Mouse (Mus musculus) c-Kit-positive CD71-positive TER-119-positive erythroid progenitor cells, embryonic 14.5 days (primary cell): Measurements from ENCODE around the gene Wnt16.
"Not testable (repeated sequence)": the region's sequence is repeated elsewhere in the genome, so short reads cannot be mapped to it uniquely, and the experiment has no call there.

Experiments used
- DNase-seq: peaks from one replicate; pipeline ENCODE4 v3.0.0-alpha.2; 2013; ENCODE audit warnings: low spot score

The Wnt16 gene

DNA sequence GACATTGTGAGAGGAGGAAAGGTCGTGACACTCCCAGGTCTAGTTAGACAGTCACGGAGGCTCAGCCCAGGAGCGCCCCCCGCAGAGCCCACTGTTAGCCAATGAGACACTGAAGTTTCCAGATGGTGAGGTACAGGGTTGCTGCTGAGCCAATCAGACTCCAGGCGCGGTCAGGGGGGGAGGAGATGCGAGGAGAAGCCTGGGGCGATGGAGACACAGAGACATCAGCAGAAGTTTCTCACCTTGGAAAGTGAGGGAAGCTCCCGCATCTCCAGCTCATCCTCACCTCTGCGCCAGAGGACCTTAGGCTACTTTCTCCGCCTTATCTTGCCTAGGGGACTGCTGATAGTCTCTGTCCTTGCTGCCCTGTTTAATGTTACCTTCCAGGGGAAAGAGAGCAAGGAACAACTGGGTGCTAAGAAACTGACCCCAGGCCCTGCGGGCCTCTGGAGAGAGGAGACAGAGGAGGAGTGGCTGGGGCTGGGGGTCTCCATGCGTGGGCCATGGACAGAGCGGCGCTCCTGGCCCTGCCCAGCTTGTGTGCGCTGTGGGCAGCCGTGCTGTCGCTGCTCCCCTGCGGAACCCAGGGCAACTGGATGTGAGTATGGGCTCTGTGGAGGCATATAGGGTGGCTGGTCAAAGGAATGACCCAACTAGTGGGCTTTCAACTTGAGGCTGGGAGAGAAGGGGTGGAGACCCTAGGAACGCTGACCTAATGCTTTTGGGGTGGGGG is at the start of gene Wnt16:
Wnt16 (plus strand) TSS at position 224 of the 733 bp plus-strand sequence.
- DNase-seq = no peak

DNA sequence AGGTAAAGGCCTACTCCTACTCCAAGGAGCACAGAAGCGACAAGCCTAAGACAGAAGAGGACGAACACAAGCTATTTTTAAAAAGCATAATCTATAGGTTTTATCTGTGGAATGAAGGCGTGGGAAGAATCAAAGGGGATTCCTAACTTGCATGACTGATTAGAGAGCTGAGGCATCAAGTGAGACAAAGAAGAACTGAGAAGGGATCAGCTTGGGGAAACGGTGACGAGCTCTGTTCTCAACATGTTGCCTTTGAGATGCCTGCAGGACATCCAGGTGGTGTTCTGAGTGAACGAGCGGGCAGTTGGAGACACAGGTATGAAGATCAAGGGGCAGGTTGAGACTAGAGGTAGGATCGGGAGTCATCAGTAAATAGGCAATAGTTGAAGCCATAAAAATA is 44.7 kb upstream of the Wnt16 start:
- no peak for DNase-seq

DNA sequence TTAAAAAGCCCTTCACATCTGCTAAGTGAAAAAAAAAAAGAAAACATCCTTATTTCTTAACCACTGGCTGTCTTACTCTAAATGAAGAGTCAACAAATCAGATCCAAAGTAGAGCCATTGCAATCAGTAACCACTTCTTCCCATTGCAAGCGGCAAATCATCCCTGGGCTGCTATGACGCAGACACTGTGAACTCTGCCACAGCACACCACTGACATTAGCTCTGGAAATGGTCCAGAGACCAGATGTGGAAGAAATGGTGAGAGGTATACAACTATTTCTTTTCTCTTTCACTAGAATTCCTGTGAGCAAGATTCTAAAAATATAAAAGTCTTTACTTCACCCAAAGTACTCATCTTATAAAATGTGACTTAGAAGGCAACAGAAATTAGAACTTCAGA is 41.3 kb upstream of the Wnt16 start:
- DNase-seq = no peak

DNA sequence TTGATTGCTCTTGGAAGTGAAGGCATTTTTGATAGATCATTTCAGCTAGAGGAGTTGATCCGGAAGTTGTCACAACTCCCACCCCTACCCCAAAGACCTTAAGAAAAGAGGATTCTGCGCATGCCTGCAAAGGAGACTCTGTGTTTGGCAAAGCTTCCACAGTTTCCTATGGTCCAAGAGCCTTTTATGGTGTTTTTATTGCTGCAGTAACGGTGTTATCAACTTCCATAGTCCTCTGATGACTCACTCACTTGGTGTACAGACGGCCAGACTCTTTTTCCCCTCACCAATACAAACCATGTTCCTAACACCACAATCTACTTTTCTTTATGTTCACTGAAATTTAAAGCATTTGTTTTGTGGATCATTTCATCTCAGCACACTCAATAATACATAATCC is 29.2 kb upstream of the Wnt16 start:
- DNase-seq = no peak

DNA sequence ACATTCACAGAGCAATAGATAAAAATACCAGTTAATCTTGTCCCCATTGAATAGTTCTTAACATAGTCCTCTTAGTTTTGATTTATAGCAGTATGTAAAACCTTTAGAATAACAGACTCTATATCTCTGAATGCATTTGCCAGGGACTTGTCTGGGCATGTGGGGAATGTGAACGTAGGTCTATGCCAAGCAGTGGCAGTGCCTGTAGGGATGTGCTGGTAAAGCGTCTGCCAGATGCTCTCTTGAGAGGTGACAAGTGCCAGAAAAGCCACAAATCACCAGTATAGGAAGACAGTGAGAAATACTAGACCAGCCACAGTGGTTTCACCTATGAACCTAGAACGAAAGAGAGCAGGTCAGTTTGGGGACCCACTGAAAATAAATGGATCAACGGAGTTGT is 25.5 kb upstream of the Wnt16 start:
- DNase-seq = no peak

DNA sequence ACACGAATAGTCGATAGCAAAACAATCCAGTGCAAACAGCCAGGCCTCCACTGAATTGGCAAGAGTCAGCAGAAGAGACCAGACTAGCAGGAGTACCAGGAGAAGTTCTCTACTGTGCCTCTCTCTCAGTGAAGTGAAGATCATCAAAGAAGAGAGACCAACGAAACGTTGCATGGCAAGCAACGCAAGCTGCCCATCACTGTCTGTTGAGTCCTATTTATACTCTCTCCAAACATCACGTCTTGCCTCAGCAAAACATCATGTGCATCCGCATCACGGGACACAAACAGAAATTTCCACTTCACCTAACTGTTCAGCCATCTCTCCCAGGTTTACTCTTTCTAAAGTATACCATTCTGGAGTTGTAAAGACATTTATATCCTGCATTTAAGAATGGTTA is 23.9 kb upstream of the Wnt16 start:
- DNase-seq = not testable (repeated sequence)

DNA sequence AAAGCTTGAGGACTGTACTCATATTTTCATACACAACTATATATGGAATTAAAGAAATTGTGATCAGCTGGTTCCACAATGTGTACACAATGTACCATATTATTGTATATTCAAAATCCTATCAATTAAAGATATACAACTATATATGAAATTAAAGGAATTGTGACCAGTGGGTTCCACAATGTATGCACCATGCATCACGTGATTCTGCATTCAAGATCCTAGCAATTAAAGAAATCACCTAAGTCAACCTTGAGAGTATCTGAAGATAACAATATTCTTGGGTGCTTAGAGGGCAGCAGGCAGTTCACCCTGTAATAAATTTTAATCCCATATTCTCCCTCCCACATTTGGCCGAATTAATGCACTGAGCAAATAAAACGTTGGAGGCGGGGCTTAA is 22.0 kb upstream of the Wnt16 start:
- DNase-seq = no peak

DNA sequence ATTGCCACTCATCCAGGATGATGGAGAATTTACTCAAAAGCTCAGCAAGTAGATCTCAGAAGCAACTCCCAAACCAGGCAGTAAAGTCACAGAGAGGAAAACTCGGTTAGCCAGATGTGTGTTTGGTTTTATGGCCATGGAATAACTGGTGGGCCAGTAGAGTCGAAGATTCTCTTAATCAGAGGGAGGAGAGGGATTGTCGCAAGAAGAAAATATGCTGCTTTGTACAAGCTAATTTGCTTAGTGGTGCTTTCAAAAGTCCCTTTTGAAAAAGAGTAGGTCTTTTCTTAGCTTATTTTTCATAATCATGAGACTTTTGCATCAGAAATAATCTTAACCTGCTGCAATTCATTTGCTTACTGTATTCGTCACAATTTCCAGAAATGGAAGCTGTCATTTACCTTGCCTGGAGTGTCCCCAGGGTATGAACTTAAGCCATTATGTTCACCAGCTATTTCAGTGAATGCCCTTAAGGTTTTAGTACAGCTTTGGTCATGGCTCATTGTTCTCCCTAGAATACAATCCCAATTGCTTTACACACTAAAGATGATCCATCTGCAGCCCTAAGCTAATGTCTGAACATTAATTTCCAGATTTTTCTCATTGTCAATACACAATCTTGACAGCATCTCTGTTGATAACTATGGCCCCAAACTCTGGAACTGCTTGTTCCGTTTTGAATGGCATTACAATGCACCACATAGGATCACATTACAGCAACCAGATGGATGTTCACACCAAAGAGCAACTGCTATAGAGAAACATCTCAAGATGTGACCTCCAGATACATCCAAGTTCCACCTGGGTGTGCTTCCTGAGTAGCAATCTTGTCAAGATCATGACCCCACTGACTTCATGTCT is 20.0 kb upstream of the Wnt16 start:
- DNase-seq = no peak

DNA sequence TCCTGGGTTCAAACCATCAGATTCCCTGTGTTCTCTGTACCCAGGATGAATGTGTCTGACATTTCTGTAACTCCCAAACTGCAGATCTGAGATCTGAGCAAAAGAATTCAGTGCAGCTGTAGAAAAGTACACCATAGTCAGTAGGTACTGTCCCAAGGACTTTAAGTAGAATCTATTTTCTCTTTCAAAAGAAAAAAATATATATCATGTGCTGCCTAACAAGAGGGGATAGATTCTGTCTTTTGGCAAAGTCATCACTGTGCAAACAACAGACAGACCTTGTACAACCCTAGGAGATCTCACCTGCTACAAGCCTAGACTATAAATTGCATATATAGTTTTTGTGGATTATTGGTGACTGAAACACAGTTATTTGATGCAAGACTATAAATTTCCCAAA is 19.4 kb upstream of the Wnt16 start:
- no peak for DNase-seq

DNA sequence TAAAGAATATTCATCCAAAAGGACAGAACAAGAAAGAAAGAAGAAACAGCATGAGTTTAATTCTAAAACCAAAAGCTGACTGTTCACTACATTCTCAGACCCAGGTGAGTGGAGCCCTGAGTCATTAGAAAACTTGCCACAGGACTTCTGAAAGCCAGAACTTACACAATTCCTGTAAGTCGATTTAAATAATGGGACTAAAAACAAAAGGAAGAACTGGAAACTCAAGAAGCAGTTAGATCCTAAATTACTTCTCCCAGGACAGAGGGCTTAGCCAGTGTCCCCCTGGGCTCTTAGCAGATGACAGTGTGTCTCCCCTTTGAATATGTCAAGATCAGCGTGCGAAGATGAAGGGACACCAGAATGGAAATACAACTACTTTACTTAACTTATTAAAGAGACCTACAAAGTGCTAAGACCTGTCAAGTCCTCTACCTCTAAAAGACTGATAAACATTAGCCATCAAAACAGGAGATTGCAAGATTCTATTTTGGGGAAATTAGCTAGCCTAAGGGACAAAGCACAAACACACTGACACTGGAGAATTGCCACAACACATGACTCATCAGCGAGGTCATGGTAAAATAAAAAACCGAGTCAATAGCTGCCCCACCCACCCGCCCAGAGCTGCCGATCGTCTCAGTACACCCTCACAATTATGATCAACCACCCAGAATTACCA is 18.0 kb upstream of the Wnt16 start:
- no peak for DNase-seq

DNA sequence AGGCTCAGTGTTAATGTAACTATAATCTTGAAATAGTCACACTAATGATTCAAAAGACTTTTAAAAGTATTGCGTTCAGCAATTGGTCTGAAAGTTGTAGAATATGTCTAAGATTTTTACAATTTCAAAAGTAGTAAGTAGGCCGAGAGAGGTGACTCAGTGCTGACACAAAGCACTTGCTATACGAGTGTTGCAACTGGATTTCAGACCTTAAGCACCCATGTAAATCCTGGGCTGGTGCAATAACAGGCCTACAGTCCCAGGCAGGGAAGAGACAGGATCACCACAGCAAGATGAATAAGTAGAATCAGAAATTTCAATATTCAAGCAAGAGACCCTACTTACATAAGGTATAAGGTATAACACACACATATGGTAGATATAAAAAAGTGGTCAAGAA is 10.1 kb upstream of the Wnt16 start:
- no peak for DNase-seq

DNA sequence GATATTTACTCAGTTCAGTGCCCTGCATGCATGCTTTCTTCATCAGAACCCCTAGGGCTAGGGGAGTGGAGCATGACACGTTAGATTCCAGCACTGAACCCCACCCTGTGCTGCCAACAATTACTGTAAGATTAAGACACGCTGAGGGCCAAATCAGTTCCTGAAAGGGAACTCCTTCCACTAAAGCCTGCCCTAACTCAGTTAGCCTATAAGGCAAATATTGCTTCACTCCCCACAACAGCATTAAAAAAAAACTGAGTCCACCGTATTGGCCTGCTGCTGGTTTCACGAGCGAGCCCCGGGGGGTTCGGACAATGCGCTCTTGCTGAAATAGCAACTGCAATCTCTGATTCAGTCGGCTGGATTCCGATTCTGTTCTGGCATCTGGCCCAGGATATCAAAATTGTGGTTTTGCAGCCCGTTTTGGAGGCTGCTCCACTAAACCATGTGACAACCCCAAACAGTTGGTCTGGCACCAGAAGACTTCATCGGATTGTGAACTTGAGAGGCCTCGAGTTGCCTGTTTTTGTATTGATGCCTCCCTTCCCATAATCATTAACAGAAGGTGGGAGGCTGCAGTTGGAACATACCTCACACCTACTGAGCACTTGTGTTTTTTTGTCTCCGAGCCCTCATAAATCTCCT is 7.7 kb upstream of the Wnt16 start:
- DNase-seq = no peak

DNA sequence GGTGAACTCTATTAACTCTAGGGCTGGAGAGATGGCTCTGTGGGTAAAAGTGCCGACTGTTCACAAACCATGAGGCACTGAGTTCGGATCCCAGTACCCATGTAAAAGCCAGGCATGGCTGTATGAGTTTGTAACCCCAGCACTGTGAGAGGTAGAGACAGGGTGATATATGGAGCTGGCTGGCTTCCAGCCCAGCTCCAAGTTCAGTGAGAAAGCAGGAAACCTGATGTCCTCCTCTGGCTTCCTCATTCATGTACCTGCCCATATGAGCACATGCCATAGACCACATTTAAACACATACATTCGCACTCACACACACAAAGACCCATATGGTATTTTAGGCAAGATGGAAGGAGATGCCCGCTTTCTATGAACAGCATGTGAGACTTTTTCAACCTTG is 5.6 kb upstream of the Wnt16 start:
- no peak for DNase-seq

DNA sequence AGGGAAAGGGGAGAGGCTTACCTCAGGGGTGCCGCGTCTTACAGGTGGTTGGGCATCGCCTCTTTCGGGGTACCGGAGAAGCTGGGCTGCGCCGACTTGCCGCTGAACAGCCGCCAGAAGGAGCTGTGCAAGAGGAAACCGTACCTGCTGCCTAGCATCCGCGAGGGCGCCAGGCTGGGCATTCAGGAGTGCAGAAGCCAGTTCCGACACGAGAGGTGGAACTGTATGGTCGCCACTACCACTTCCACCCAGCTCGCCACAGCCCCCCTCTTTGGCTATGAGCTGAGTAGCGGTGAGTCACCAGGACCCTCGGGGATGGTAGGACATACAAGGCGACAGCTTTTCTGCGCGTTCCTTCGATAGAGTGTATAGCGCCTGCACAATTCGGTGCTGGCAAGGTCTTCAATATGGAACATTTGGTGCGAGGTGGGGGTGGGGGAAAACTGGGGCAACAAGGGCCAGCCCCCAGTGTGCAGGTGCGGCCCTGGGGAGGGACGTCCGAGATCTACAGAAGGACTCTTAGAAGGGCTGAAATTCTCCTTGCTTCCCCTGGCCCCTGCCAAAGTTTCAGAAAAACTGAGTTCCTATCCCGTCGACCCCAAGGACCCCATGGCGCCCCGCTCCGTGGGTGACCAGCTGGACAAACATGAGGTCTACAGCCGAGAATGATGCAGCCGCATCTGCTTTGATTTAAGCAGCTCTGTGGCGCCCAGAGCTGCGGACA is 872 bp downstream of the Wnt16 start:
- DNase-seq = no peak

DNA sequence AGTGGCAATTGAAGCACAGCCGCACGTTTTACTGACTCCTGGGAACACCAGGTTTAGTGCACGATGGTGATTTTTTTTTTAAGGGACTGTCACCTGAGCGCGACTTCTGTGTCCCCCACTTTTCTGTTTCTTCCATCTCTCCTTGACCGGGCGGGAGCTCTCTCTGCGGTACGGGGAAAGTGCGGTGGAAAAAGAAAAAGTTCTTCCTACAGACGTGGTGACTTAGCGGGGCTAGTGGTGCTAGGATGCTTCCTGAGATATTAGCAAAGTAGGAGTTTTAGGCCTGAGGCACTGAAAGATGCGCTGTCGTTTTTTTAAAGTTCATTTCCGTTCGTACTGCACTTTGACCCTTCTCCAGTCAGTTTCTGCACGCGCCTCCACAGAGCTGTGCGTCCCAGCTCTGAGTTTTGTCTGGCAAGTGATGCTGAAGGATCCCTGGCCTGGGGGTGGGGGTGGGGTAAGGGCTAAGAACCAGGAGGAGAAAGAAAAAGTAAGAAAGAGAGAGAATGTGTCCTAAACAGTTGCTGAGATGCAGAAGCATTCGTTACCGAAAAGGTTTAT is 1.5 kb downstream of the Wnt16 start:
- no peak for DNase-seq

DNA sequence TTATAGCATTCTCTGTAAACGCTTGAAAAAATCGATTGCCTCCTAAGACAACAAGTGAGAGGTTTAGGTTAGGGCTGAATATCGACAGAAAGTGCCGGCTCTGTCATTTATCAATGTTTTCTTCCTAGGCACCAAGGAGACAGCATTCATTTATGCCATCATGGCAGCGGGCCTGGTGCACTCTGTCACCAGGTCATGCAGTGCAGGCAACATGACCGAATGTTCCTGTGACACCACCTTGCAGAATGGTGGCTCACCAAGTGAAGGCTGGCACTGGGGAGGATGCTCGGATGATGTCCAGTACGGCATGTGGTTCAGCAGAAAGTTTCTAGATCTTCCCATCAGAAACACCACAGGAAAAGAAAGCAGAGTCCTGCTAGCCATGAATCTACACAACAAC is 2.8 kb downstream of the Wnt16 start:
- DNase-seq = no peak

DNA sequence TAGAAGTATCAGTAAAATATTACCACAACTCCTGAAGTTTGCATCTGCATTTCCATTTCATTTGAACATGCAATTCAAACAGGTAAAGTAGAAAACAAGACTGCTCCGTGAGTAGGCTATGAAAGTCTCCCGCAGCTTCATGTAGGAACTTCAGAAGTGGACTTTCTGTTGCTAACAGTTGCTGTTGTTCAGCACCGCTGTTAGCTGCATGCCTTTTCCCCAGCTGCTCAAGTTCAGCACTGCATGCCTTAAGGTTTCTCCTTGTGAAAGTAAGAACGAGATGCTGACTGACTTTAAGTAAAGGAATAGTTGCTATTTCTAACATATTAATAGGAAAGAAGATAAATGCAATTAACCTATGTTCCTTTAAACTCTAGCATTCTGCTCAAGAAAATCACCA is 4.0 kb downstream of the Wnt16 start:
- no peak for DNase-seq

DNA sequence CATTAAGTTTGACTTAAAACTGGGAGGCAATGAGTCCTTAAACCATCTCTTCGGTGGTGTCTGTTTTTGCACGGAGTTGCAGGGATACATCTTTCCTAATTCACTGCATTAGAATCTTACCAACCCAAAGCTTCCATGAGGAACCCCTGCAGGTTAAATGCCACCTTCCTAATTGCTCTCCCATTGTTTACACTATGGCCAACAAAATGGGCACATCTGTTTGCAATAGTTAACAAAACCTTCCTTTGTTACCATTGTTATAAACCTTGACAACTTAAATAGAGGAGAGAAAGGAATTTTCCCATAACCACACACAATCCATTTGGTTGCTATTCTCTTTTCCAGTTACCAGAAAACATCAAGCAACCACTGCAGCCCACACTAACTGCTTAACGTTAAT is 5.9 kb downstream of the Wnt16 start:
- DNase-seq = no peak

DNA sequence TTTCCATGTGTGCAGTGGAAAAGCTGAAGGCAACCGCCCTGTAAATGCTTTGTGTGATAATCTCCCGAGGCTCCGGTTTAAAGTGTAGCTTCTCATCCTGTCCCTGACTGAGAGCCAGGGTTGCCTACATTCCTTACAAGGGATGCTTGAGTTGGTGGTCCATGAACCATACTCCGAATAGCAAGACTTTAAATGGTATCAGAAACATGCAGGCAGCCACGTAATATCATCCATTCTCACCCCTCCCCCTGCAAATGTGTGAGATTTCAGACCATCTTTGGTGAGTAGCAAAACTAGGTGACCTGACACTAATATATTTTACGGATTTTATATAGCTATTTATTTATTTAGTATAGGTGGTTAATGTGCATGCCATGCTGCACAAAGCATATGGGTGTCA is 9.0 kb downstream of the Wnt16 start:
- no peak for DNase-seq

DNA sequence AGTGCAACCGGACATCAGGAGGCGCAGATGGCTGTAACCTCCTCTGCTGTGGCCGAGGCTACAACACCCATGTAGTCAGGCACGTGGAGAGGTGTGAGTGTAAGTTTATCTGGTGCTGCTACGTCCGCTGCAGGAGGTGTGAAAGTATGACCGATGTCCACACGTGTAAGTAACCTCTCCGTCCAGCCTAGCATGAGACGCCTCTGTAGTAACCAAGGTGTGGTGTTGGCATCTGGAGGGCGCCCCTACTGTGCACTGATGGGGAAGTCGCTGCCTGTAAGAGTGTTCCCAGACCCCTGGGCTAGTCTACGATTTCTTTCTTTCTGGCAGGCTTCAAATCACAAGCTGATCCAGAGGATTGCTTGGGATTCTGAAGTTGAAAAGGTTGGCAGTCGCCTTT is 10.0 kb downstream of the Wnt16 start:
- no peak for DNase-seq

DNA sequence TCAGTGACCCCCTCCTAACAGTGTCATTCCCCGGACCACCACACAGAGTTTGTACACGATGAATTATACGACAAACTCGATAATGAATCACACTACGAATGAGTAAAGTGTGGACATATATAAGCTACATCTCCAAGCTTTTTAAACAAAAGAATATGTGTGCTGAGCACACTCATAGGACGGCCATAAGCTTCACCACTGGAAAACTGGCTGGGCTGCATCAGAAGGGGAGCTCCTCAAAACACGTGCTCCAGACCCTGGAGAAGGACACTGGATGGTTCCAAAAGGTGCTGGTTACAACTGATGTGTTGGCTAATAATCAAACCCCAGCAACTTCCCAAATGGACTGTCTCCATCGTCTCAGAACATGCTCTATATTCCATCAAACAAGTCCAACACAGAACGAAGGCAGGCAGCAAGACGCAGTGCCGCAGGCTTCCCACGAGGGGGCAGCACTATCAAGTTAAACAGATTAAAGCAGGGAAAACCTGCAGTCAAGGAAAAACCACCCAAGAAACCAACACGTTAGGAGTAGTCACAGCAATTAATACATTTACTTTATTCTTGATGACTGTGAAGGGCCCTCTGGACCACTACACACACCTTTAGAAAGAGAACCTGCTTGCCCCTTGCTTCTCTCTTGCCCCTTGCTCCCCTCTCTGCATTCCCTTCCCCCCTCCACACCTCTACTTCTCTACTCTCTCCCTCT is 37.5 kb downstream of the Wnt16 start:
- peak; percentile 47 for DNase-seq
